Mouse (Mus musculus): Measurements from ENCODE around the gene Smarcd3. TPM values are rescaled to one million over a fixed set of nuclear protein-coding genes. Genes with fewer than 3 reads are reported as not detected.
A peak's percentile ranks its signal among the peaks of the same experiment; 100 is the strongest.

Smarcd3 gene
- polyA plus RNA-seq, 1 experiment from 2014 or later = 44.2 TPM

- H3K9me3 ChIP-seq (ENCODE audit: control insufficient read depth, low read length) = no peaks in the 10 kb centered on the region
- H3K36me3 ChIP-seq (ENCODE audit: control insufficient read depth, insufficient read depth, low read length) = no peaks in the 10 kb centered on the region
- no peak for ATAC-seq (ENCODE audit: insufficient number of reproducible peaks, low FRiP score, low TSS enrichment, low read depth)
- no peak overlapping the region for H3K4me2 ChIP-seq (ENCODE audit: low read depth, severe bottlenecking)
- no peaks in the 10 kb centered on the region for H3K27me3 ChIP-seq (ENCODE audit: control insufficient read depth, insufficient read depth, low read length)
- no peak for DNase-seq (ENCODE audit: low spot score)
- no peak overlapping the region for H3K9ac ChIP-seq (ENCODE audit: low read length)
- no peak overlapping the region for H3K27ac ChIP-seq (replicated peaks; ENCODE audit: low read depth, low read length)
- WGBS = 60% methylated on average over 7 of the region's 7 CpGs
- no peak overlapping the region for H3K4me3 ChIP-seq (ENCODE audit: low read depth, low read length)
- H3K4me1 ChIP-seq (ENCODE audit: control insufficient read depth, insufficient read depth, low read length) = peaks cover 8% of the 10 kb centered on the region
Measured at GRCm38 (mm10) chr5:24611366-24612301, 12.6 kb downstream of the Smarcd3 start.

- Histone ChIP-seq H3K9ac (ENCODE audit: low read length) (no peak overlapping the region), H3K4me3 (ENCODE audit: low read depth, low read length) (no peak overlapping the region), H3K4me1 (ENCODE audit: control insufficient read depth, insufficient read depth, low read length) (peaks cover 24% of the 10 kb centered on the region), H3K4me2 (ENCODE audit: low read depth, severe bottlenecking) (no peak overlapping the region), H3K9me3 (ENCODE audit: control insufficient read depth, low read length) (no peaks in the 10 kb centered on the region), H3K27me3 (ENCODE audit: control insufficient read depth, insufficient read depth, low read length) (no peaks in the 10 kb centered on the region), H3K27ac (replicated peaks; ENCODE audit: low read depth, low read length) (no peak overlapping the region), H3K36me3 (ENCODE audit: control insufficient read depth, insufficient read depth, low read length) (no peaks in the 10 kb centered on the region)
- 22% methylated on average over 5 of the region's 5 CpGs for WGBS
- ATAC-seq (ENCODE audit: insufficient number of reproducible peaks, low FRiP score, low TSS enrichment, low read depth) (no peak), DNase-seq (ENCODE audit: low spot score) (no peak)
Measured at GRCm38 (mm10) chr5:24609388-24609787, 14.8 kb downstream of the Smarcd3 start.

- peaks cover 43% of the 10 kb centered on the region for H3K4me1 ChIP-seq (ENCODE audit: control insufficient read depth, insufficient read depth, low read length)
- H3K36me3 ChIP-seq (ENCODE audit: control insufficient read depth, insufficient read depth, low read length) = no peaks in the 10 kb centered on the region
- H3K9me3 ChIP-seq (ENCODE audit: control insufficient read depth, low read length) = no peaks in the 10 kb centered on the region
- H3K4me2 ChIP-seq (ENCODE audit: low read depth, severe bottlenecking) = peak overlapping the region; percentile 68
- no peaks in the 10 kb centered on the region for H3K27me3 ChIP-seq (ENCODE audit: control insufficient read depth, insufficient read depth, low read length)
- peak overlapping the region; percentile 42; the same call in 1 of the 2 replicates for H3K27ac ChIP-seq (replicated peaks; ENCODE audit: low read depth, low read length)
- H3K4me3 ChIP-seq (ENCODE audit: low read depth, low read length) = no peak overlapping the region
- WGBS = 23% methylated on average over 14 of the region's 14 CpGs
- no peak for ATAC-seq (ENCODE audit: insufficient number of reproducible peaks, low FRiP score, low TSS enrichment, low read depth)
- H3K9ac ChIP-seq (ENCODE audit: low read length) = peak overlapping the region; percentile 85
- no peak for DNase-seq (ENCODE audit: low spot score)
Measured at GRCm38 (mm10) chr5:24605980-24606665, 18.1 kb downstream of the Smarcd3 start.

- no peak for ATAC-seq (ENCODE audit: insufficient number of reproducible peaks, low FRiP score, low TSS enrichment, low read depth)
- Histone ChIP-seq H3K27ac (replicated peaks; ENCODE audit: low read depth, low read length) (peak overlapping the region; percentile 96), H3K36me3 (ENCODE audit: control insufficient read depth, insufficient read depth, low read length) (no peaks in the 10 kb centered on the region), H3K4me3 (ENCODE audit: low read depth, low read length) (peak overlapping the region; percentile 47), H3K27me3 (ENCODE audit: control insufficient read depth, insufficient read depth, low read length) (no peaks in the 10 kb centered on the region), H3K9me3 (ENCODE audit: control insufficient read depth, low read length) (no peaks in the 10 kb centered on the region), H3K4me2 (ENCODE audit: low read depth, severe bottlenecking) (peak overlapping the region; percentile 68), H3K4me1 (ENCODE audit: control insufficient read depth, insufficient read depth, low read length) (peaks cover 50% of the 10 kb centered on the region), H3K9ac (ENCODE audit: low read length) (peak overlapping the region; percentile 85)
- no peak for DNase-seq (ENCODE audit: low spot score)
- WGBS = 7% methylated on average over 6 of the region's 6 CpGs
Measured at GRCm38 (mm10) chr5:24605321-24605979, 18.8 kb downstream of the Smarcd3 start.

- Histone ChIP-seq H3K9me3 (ENCODE audit: control insufficient read depth, low read length) (no peaks in the 10 kb centered on the region), H3K4me1 (ENCODE audit: control insufficient read depth, insufficient read depth, low read length) (peaks cover 53% of the 10 kb centered on the region), H3K27ac (replicated peaks; ENCODE audit: low read depth, low read length) (peak overlapping the region; percentile 96), H3K4me2 (ENCODE audit: low read depth, severe bottlenecking) (peak overlapping the region; percentile 68), H3K27me3 (ENCODE audit: control insufficient read depth, insufficient read depth, low read length) (no peaks in the 10 kb centered on the region), H3K4me3 (ENCODE audit: low read depth, low read length) (peak overlapping the region; percentile 47), H3K36me3 (ENCODE audit: control insufficient read depth, insufficient read depth, low read length) (no peaks in the 10 kb centered on the region), H3K9ac (ENCODE audit: low read length) (peak overlapping the region; percentile 85)
- ATAC-seq (ENCODE audit: insufficient number of reproducible peaks, low FRiP score, low TSS enrichment, low read depth) (peak; percentile 53), DNase-seq (ENCODE audit: low spot score) (peak; percentile 92)
- under 1% methylated on average over 45 of the region's 46 CpGs for WGBS
Measured at GRCm38 (mm10) chr5:24604656-24605100, 19.5 kb downstream of the Smarcd3 start.

- 18% methylated on average over 12 of the region's 12 CpGs for WGBS
- no peaks in the 10 kb centered on the region for H3K36me3 ChIP-seq (ENCODE audit: control insufficient read depth, insufficient read depth, low read length)
- peak overlapping the region; percentile 85 for H3K9ac ChIP-seq (ENCODE audit: low read length)
- H3K4me1 ChIP-seq (ENCODE audit: control insufficient read depth, insufficient read depth, low read length) = peaks cover 53% of the 10 kb centered on the region
- peak overlapping the region; percentile 47 for H3K4me3 ChIP-seq (ENCODE audit: low read depth, low read length)
- H3K4me2 ChIP-seq (ENCODE audit: low read depth, severe bottlenecking) = peak overlapping the region; percentile 68
- H3K9me3 ChIP-seq (ENCODE audit: control insufficient read depth, low read length) = no peaks in the 10 kb centered on the region
- peak overlapping the region; percentile 96 for H3K27ac ChIP-seq (replicated peaks; ENCODE audit: low read depth, low read length)
- no peak for ATAC-seq (ENCODE audit: insufficient number of reproducible peaks, low FRiP score, low TSS enrichment, low read depth)
- no peaks in the 10 kb centered on the region for H3K27me3 ChIP-seq (ENCODE audit: control insufficient read depth, insufficient read depth, low read length)
- no peak for DNase-seq (ENCODE audit: low spot score)
Measured at GRCm38 (mm10) chr5:24604080-24604655, 20.0 kb downstream of the Smarcd3 start.

GRCm38 (mm10) chr5:24603431-24604010, 20.7 kb downstream of the Smarcd3 start:
- Histone ChIP-seq H3K27me3 (ENCODE audit: control insufficient read depth, insufficient read depth, low read length) (no peaks in the 10 kb centered on the region), H3K4me2 (ENCODE audit: low read depth, severe bottlenecking) (peak overlapping the region; percentile 93), H3K9me3 (ENCODE audit: control insufficient read depth, low read length) (no peaks in the 10 kb centered on the region), H3K4me3 (ENCODE audit: low read depth, low read length) (no peak overlapping the region), H3K9ac (ENCODE audit: low read length) (peak overlapping the region; percentile 85), H3K27ac (replicated peaks; ENCODE audit: low read depth, low read length) (peak overlapping the region; percentile 96), H3K4me1 (ENCODE audit: control insufficient read depth, insufficient read depth, low read length) (peaks cover 53% of the 10 kb centered on the region), H3K36me3 (ENCODE audit: control insufficient read depth, insufficient read depth, low read length) (no peaks in the 10 kb centered on the region)
- ATAC-seq (ENCODE audit: insufficient number of reproducible peaks, low FRiP score, low TSS enrichment, low read depth) (no peak), DNase-seq (ENCODE audit: low spot score) (no peak)
- WGBS = 51% methylated on average over 8 of the region's 8 CpGs
